Mouse (Mus musculus) layer of hippocampus, adult 9-10 months (tissue): Measurements from ENCODE around the gene Parp8.
"Not testable (repeated sequence)": the region's sequence is repeated elsewhere in the genome, so short reads cannot be mapped to it uniquely, and the experiment has no call there.

ENCODE experiments used
- DNase-seq: peaks from one replicate; pipeline ENCODE4 v3.0.0; 2022; ENCODE audit warnings: low spot score

Gene Parp8

GRCm38 (mm10) chr13:116962480-116963462 is 62.6 kb downstream of the Parp8 start:
- no peak for DNase-seq

- no peak for DNase-seq
These were observed 66.4 kb downstream of the Parp8 start for GRCm38 (mm10) chr13:116958776-116959589.

DNA sequence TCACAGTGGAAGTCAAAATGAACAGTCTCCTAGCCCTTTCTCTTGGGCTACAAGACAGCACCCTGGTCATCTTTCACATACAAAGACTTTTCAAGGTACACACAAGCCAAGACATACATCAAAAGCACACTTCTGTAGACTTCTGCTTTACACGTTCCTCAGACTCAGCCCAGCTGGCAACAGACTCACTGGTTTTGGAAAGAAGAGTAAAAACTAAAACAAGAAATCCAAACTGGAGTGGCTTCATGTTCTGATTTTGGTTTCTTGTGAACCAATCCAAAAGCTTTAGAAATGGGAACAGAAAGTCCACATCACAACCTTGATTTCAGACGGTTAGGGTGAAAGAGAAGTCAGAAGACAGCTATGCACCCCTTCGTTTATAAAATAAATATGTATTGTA is 67.8 kb downstream of the Parp8 start:
- no peak for DNase-seq

- no peak for DNase-seq
These were observed 74.0 kb downstream of the Parp8 start for GRCm38 (mm10) chr13:116951336-116951735.

DNA sequence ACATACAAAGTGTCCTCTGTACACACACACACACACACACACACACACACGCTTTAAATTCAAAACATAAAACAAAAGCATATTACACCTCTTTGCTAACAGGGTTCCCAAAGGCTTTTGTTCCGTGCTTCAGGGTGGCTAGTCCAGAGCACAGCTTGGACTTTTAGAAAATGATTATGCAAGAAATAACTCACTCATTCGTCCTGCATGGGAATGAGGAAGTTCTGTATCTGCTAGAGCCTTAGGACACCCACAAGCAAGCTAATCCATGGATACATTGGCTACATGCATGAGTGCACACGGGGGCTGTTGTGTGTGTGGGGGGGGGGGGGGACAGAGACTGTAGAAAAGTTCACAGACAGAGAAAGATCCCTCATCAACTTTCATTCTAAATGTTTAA is 75.8 kb downstream of the Parp8 start:
- no peak for DNase-seq

GRCm38 (mm10) chr13:116949056-116949455 is 76.3 kb downstream of the Parp8 start:
- DNase-seq = no peak

DNA sequence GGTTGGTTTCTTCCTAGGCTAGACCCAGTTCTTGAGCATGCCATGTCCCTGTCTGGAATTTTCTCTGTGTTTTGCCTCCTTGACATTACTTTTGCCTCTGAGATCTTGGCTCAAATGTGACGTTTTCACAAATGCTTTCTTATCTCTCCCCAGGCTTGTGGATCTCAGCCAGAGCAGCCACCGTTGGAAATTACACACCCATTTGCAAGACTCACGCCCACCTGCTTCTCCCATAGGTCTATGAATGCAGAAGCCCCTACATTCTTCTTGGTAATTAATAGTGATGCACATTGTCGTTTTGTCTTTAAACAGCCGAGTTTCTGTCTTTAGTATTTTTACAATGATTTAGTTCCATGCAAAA is 77.1 kb downstream of the Parp8 start:
- no peak for DNase-seq

GRCm38 (mm10) chr13:116947611-116948298 is 77.6 kb downstream of the Parp8 start:
- DNase-seq = no peak

- no peak for DNase-seq
These were observed 78.8 kb downstream of the Parp8 start for GRCm38 (mm10) chr13:116946566-116946965.

- DNase-seq = no peak
These were observed 83.9 kb downstream of the Parp8 start for GRCm38 (mm10) chr13:116941280-116942015.

DNA sequence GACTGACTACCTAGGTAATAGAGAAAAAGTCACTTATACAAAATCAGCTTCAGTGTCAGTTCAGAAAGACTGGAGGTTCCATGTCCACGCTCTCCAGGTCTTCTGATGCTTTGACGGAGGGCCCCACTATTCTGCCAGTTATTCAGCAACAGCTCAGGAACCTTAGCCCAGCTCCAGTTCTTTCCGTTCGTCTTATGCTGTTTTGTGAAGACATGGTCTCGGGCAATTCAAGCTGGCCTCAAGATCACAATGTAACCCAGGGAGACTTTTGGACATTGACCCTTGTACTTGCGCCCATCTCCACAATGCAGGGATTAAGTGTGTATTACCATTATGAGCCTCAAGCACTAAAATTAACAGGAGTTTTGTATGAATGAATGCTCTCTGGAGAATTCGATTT is 84.6 kb downstream of the Parp8 start:
- no peak for DNase-seq

DNA sequence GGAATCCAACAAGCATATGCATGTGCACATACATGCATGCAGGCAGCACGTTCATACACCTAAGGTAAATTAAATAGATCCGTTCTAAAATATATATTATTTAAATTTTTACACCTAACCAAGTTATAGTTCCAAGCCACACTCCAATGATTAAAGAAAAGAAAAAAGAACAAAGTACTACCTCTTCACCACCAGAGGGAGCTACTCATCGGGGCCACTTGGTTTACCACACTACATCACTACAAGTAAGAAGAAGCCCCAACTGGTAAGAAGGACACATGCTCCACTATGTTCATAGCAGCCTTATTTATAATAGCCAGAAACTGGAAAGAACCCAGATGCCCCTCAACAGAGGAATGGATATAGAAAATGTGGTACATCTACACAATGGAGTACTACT is 88.3 kb downstream of the Parp8 start:
- DNase-seq = not testable (repeated sequence)

DNA sequence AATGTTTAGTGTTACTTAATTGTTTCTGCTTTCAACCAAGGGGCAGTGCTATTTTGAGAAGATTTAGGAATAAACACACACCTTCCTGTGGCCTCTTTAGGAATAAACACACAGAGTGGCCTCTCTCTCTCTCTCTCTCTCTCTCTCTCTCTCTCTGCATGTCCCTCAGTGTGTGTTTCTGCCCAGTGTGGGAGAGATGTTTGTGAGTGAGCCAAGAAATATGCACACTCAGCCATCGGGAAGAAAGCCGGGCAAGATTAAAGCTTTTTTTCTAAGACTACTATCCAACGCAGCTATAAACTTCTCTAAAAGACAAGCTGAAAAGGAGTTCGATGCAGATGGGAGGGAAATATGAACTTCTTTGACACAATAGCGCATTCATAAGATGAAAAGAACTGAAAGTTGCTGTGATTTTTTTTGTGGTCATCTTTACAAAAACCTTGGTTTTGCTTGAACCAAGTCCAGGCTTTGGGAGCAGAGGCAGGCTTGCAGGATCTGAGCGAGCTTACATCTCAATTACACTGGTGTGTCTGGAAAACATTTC is 107.9 kb downstream of the Parp8 start:
- DNase-seq = no peak

DNA sequence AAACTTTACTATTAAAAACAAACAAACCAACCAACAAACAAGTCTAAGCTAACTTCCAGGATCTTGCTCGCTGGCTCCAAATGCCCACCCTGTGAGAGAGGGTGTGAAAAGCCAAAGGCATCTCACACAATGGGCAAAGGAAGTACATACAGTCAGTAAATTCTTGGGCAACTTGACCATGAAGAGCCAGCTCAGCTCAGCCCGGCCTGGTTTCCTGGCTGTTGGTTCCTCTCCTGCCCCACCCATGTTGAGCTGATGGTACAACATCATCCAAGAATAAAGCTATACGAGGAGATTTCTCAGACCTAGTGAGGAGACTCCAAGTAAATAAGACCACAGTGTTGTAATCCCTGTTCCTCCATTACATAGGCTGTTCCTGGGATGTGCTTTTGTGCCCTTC is 117.1 kb downstream of the Parp8 start:
- DNase-seq = no peak

DNA sequence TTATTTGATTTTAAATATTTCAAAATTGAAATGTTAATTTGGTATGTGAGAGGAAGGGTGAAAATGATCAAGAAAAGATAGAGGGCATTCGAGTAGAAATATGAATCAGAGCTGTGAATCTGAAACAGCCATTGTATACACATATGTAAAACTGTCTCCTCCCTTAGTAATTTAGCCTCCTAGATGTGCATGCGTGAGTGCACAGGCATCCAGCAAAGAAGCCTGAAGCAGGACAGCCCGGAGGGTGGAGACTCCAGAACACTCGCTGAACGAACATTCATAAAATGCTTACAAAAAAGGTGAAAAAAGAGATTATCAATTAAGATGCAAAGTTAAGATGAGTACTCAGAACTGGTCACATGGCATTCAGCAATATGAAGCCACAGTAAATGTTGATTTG is 121.9 kb downstream of the Parp8 start:
- DNase-seq = no peak

- no peak for DNase-seq
These were observed 126.9 kb downstream of the Parp8 start for GRCm38 (mm10) chr13:116898395-116898794.

- no peak for DNase-seq
These were observed 127.6 kb downstream of the Parp8 start for GRCm38 (mm10) chr13:116897711-116898110.

DNA sequence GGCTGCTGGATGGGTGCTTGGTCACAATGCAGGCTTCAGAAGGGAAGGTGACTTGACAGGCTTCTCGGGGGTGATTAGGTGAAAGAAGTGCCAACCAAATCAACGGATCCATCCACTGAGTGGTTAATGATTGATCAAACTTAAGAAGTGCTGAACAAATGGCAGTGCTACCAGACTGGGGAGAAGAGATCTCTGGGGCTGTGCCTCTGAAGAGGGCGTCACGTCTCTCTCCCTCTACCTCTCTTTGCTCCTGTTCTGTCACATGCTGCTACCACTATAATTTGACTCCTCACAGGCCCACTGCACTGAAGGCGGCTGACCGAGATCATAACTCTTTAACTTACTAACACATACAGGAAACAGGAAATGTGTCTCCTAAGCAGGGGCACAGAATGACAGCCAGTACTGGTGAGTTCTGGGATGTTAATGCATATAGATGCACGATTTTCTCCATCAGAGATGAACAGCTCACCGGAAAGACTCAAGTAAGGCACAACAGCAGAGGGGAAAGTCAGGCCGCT is 140.9 kb downstream of the Parp8 start:
- no peak for DNase-seq

GRCm38 (mm10) chr13:116882226-116882625 is 143.1 kb downstream of the Parp8 start:
- no peak for DNase-seq

GRCm38 (mm10) chr13:116879580-116880192 is 145.7 kb downstream of the Parp8 start:
- DNase-seq = no peak

DNA sequence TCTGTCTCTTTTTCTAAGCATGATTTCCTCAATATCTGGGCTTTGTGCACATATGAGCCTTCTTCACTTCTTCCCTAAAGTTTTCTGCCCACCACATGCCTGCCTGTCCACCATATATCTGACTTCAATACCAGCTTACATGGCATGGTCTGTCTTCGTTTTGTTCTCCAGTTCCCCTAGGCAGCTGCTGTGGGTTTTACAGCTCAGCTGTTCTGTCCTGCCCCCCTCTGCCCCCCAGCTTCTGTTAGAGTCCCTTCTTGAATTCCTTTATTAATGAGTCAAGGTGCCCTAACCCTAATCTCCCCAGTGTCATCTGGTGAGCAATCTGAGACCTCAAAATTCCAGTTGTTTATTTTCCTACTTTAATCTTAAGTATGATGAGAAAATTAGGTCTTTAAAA is 155.1 kb downstream of the Parp8 start:
- DNase-seq = no peak
